Mouse (Mus musculus): ENCODE measurements around the gene Fam166b. TPM values are rescaled to one million over a fixed set of nuclear protein-coding genes. Genes with fewer than 3 reads are reported as not detected.

Fam166b gene
- polyA plus RNA-seq, 1 experiment from 2014 or later: 0.21 TPM

DNA sequence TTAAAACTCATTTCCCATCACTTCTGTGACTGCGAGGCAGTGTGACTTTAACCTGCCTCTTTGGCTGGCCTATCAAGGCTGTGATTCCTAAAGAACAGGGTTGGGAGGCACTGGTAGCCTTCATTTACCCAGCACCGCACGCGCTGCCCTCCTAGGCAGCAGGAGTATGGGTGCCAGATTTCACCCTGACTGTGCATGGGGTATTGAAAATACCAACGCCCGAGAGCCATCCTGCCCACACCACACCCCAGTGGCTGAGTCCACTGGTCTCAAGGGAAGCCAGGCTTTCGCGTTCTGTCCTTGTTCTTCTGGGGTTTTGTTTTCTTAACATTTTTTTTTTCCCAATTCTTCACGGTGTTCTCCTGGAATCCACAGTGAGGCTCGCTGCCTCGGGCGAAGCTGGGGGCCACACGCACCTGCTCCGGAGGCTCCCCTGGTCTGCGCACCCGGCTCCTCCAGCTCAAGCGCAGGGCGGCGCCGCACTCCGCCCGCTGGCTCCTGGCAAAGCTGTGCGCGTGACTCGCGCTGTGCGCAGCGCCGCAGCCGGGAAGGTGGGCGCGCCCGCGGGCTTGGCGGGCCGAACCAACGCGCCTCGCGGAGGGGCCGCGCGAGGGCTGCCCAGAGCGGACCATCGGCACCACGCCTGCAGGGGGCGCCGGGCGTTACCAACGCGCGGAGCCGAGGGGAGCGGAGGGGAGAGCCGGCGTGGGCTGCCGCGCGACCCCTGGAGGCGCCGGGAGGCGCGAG lies 47.4 kb downstream of the Fam166b start, which contains the start of gene Rusc2:
Gene Rusc2 (plus strand): TSS at position 572 of the 747 bp plus-strand sequence.
- Histone ChIP-seq H3K36me3 (ENCODE audit: control insufficient read depth, insufficient read depth) (no peaks in the 10 kb centered on the region), H3K4me3 (ENCODE audit: low read length) (peak within 1 kb of the TSS; percentile 75), H3K9me3 (replicated peaks; ENCODE audit: control insufficient read depth, low read length) (no peaks in the 10 kb centered on the region), H3K27me3 (ENCODE audit: control insufficient read depth, insufficient read depth, low read length) (no peaks in the 10 kb centered on the region), H3K27ac (ENCODE audit: low read length) (peak within 1 kb of the TSS; percentile 82), H3K4me2 (ENCODE audit: low read depth, low read length) (peak within 1 kb of the TSS; percentile 74), H3K4me1 (ENCODE audit: control insufficient read depth, insufficient read depth, low read length) (peaks cover 9% of the 10 kb centered on the region), H3K9ac (ENCODE audit: low read length) (peak within 1 kb of the TSS; percentile 93)
- WGBS: under 1% methylated on average over 50 of the region's 63 CpGs
- peak; percentile 94 for ATAC-seq (replicated peaks; ENCODE audit: extremely low read depth, insufficient read depth, low FRiP score)

DNA sequence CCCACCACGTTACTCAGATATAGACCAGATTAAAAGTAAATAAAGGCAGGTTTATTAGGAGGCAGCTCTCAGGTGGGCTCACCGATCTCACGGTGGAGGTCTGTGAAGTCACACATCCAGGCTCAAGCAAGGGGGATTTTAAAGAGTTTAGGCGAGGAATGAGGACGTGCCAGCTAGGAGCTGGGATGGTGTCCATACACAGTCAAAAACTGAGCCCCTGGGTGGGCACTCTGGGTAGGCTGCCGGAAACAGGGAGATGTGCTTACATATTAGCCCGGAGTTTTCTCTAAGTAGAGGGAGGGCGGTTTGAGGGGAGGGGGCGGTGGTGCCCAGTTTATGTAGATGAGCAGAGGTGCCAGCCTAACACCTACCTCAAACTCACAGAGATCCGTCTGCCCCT lies 48.0 kb downstream of the Fam166b start:
- 49% methylated on average over 10 of the region's 10 CpGs for WGBS
- H3K27ac ChIP-seq (ENCODE audit: low read length): no peak overlapping the region

DNA sequence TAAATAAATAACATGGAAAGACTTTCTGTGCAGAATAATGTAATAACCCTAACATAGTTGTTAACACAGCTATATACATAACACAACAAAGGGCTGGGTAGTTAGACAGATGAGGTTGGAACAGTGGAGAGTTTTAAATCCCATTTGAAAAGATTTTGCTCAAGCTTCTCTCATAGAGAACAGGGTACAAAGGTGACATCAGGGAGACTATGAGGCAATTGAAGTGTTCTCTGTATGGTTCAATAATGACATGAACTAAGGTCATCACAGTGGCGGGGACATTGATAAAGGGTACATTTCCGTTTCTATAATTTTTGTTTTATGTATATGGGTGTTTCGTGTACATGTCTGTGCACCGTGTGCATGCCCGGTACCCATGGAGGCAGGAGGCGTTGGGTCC lies 49.3 kb downstream of the Fam166b start:
- Histone ChIP-seq H3K4me2 (ENCODE audit: low read depth, low read length) (no peak overlapping the region), H3K27me3 (ENCODE audit: control insufficient read depth, insufficient read depth, low read length) (no peaks in the 10 kb centered on the region), H3K9ac (ENCODE audit: low read length) (no peak overlapping the region), H3K9me3 (replicated peaks; ENCODE audit: control insufficient read depth, low read length) (no peaks in the 10 kb centered on the region), H3K27ac (ENCODE audit: low read length) (no peak overlapping the region), H3K36me3 (ENCODE audit: control insufficient read depth, insufficient read depth) (no peaks in the 10 kb centered on the region), H3K4me1 (ENCODE audit: control insufficient read depth, insufficient read depth, low read length) (peaks cover 9% of the 10 kb centered on the region), H3K4me3 (ENCODE audit: low read length) (no peak overlapping the region)
- ATAC-seq (replicated peaks; ENCODE audit: extremely low read depth, insufficient read depth, low FRiP score): no peak
- 90% methylated on average over 6 of the region's 6 CpGs for WGBS

More for the DNA sequence above, 48.0 kb downstream of the Fam166b start:
- H3K27me3 ChIP-seq (ENCODE audit: control insufficient read depth, insufficient read depth, low read length): no peaks in the 10 kb centered on the region
- H3K9me3 ChIP-seq (replicated peaks; ENCODE audit: control insufficient read depth, low read length): no peaks in the 10 kb centered on the region
- H3K36me3 ChIP-seq (ENCODE audit: control insufficient read depth, insufficient read depth): no peaks in the 10 kb centered on the region
- H3K4me2 ChIP-seq (ENCODE audit: low read depth, low read length): peak overlapping the region; percentile 74
- no peak for ATAC-seq (replicated peaks; ENCODE audit: extremely low read depth, insufficient read depth, low FRiP score)
- peaks cover 9% of the 10 kb centered on the region for H3K4me1 ChIP-seq (ENCODE audit: control insufficient read depth, insufficient read depth, low read length)
- peak overlapping the region; percentile 93 for H3K9ac ChIP-seq (ENCODE audit: low read length)
- H3K4me3 ChIP-seq (ENCODE audit: low read length): peak overlapping the region; percentile 75

Other genes with a start within 250 kb of the Fam166b start
- gene Atp8b5, start 162.0 kb downstream of the Fam166b start, polyA plus RNA-seq (2015; fragmentation: Nextera tagmentation; extraction: Ambion mirVana): 0.05 and 0.10 TPM in 2 replicates
- gene Rusc2, start 47.2 kb downstream of the Fam166b start, polyA plus RNA-seq (2015; fragmentation: Nextera tagmentation; extraction: Ambion mirVana): 12.4 and 17.2 TPM in 2 replicates
- 1.6 and 4.9 TPM in 2 replicates for gene Tesk1, start 12.8 kb upstream of the Fam166b start, polyA plus RNA-seq (2015; fragmentation: Nextera tagmentation; extraction: Ambion mirVana)
- 3.2 and 4.3 TPM in 2 replicates for gene Cd72, start 25.5 kb upstream of the Fam166b start, polyA plus RNA-seq (2015; fragmentation: Nextera tagmentation; extraction: Ambion mirVana)
- gene Sit1, start 54.6 kb upstream of the Fam166b start, polyA plus RNA-seq (2015; fragmentation: Nextera tagmentation; extraction: Ambion mirVana): 2.0 and 3.9 TPM in 2 replicates
- 76.9 and 81.5 TPM in 2 replicates for gene Ccdc107, start 63.8 kb upstream of the Fam166b start, polyA plus RNA-seq (2015; fragmentation: Nextera tagmentation; extraction: Ambion mirVana)
- 38.9 and 43.4 TPM in 2 replicates for gene Arhgef39, start 70.6 kb upstream of the Fam166b start, polyA plus RNA-seq (2015; fragmentation: Nextera tagmentation; extraction: Ambion mirVana)
- 3.5 and 3.8 TPM in 2 replicates for gene Car9, start 77.8 kb upstream of the Fam166b start, polyA plus RNA-seq (2015; fragmentation: Nextera tagmentation; extraction: Ambion mirVana)
- gene Tpm2, start 94.6 kb upstream of the Fam166b start, polyA plus RNA-seq (2015; fragmentation: Nextera tagmentation; extraction: Ambion mirVana): 162 and 177 TPM in 2 replicates
- gene Creb3, start 133.2 kb upstream of the Fam166b start, polyA plus RNA-seq (2015; fragmentation: Nextera tagmentation; extraction: Ambion mirVana): 60.3 and 61.8 TPM in 2 replicates
- gene Tln1, start 133.6 kb upstream of the Fam166b start, polyA plus RNA-seq (2015; fragmentation: Nextera tagmentation; extraction: Ambion mirVana): 68.7 and 80.0 TPM in 2 replicates
- 20.9 and 21.7 TPM in 2 replicates for gene Rgp1, start 149.6 kb upstream of the Fam166b start, polyA plus RNA-seq (2015; fragmentation: Nextera tagmentation; extraction: Ambion mirVana)
- gene Gba2, start 149.7 kb upstream of the Fam166b start, polyA plus RNA-seq (2015; fragmentation: Nextera tagmentation; extraction: Ambion mirVana): 22.7 TPM in 2 replicates
- gene Msmp, start 155.4 kb upstream of the Fam166b start, polyA plus RNA-seq (2015; fragmentation: Nextera tagmentation; extraction: Ambion mirVana): 0.89 and 1.1 TPM in 2 replicates
- 9.1 and 9.7 TPM in 2 replicates for gene Npr2, start 202.8 kb upstream of the Fam166b start, polyA plus RNA-seq (2015; fragmentation: Nextera tagmentation; extraction: Ambion mirVana)
- 1.2 and 1.3 TPM in 2 replicates for gene Spag8, start 224.5 kb upstream of the Fam166b start, polyA plus RNA-seq (2015; fragmentation: Nextera tagmentation; extraction: Ambion mirVana)
- 172 and 185 TPM in 2 replicates for gene Hint2, start 227.3 kb upstream of the Fam166b start, polyA plus RNA-seq (2015; fragmentation: Nextera tagmentation; extraction: Ambion mirVana)
- 3.6 and 3.9 TPM in 2 replicates for gene Tmem8b, start 239.8 kb upstream of the Fam166b start, polyA plus RNA-seq (2015; fragmentation: Nextera tagmentation; extraction: Ambion mirVana)
- 1.6 and 2.9 TPM in 2 replicates for gene Fam221b, start 240.0 kb upstream of the Fam166b start, polyA plus RNA-seq (2015; fragmentation: Nextera tagmentation; extraction: Ambion mirVana)

Measured in heart, embryonic 16.5 days (tissue).